Mouse (Mus musculus) heart, embryonic 14.5 days (tissue): ENCODE results near the gene Ccdc51. TPM values are rescaled to one million over a fixed set of nuclear protein-coding genes. Genes with fewer than 3 reads are reported as not detected.

Source experiments
- ATAC-seq: fragments of 200-750 bp; cut with Nextera tagmentation; 2 replicates; pipeline ENCODE4 v1.8.0; 2017; ENCODE audit warnings: low read depth, moderate TSS enrichment; ENCODE audit not compliant: insufficient number of reproducible peaks, insufficient read depth, low FRiP score
- H3K27ac ChIP-seq, 2 experiments: fragments of 200-500 bp in 1 of 2; fragments of 300-500 bp in 1 of 2; sonication (generic) in 1 of 2; replicated peaks in 1 of 2; 2 replicates each; pipeline ENCODE4 v1.5.1; 2012 to 2014; ENCODE audit warnings: low read depth in 2 of 2, low read length in 2 of 2, control low read depth in 1 of 2, mild to moderate bottlenecking in 1 of 2, mixed read lengths in 1 of 2; ENCODE audit not compliant: control insufficient read depth in 1 of 2, insufficient read depth in 1 of 2
- H3K27me3 ChIP-seq: fragments of 300-500 bp; sonication (generic); 2 replicates; pipeline ENCODE4 v1.6.1; 2014; ENCODE audit warnings: mild to moderate bottlenecking, low read length, control low read depth; ENCODE audit not compliant: control insufficient read depth, insufficient read depth
- H3K36me3 ChIP-seq: fragments of 300-500 bp; sonication (generic); 2 replicates; pipeline ENCODE4 v1.6.1; 2014; ENCODE audit warnings: mild to moderate bottlenecking, control low read depth, low read length, mixed read lengths; ENCODE audit not compliant: control insufficient read depth, insufficient read depth
- H3K4me1 ChIP-seq, 2 experiments: fragments of 200-500 bp in 1 of 2; fragments of 300-500 bp in 1 of 2; sonication (generic) in 1 of 2; 2 replicates each; pipeline ENCODE4 v1.6.1; 2012 to 2014; ENCODE audit warnings: low read length in 2 of 2, control low read depth in 1 of 2, mixed read lengths in 1 of 2; ENCODE audit not compliant: control insufficient read depth in 2 of 2, insufficient read depth in 2 of 2
- H3K4me2 ChIP-seq: fragments of 300-500 bp; sonication (generic); 2 replicates; pipeline ENCODE4 v1.6.1; 2014; ENCODE audit warnings: mild to moderate bottlenecking, low read length
- H3K4me3 ChIP-seq, 2 experiments: fragments of 200-500 bp in 1 of 2; fragments of 300-500 bp in 1 of 2; sonication (generic) in 1 of 2; 2 replicates each; pipeline ENCODE4 v1.5.1; 2012 to 2014; ENCODE audit warnings: low read length in 2 of 2, mild to moderate bottlenecking in 2 of 2, control low read depth in 1 of 2, low read depth in 1 of 2, moderate library complexity in 1 of 2; ENCODE audit not compliant: control insufficient read depth in 1 of 2, insufficient read depth in 1 of 2
- H3K9ac ChIP-seq: fragments of 300-500 bp; sonication (generic); 2 replicates; pipeline ENCODE4 v1.6.1; 2014; ENCODE audit warnings: mild to moderate bottlenecking, low read length
- H3K9me3 ChIP-seq: fragments of 300-500 bp; sonication (generic); 2 replicates; pipeline ENCODE4 v1.6.1; 2016; ENCODE audit warnings: low read length, control low read depth; ENCODE audit not compliant: control insufficient read depth
- WGBS: fragments of 180-500 bp; shearing (Covaris S2); extraction: QIAGEN DNeasy Blood & Tissue Kit; methylation state at CpG from one replicate; pipeline ENCODE4 v1.1.7; 2014; 5-methylcytosine and 5-hydroxymethylcytosine counted together
- polyA plus RNA-seq: library from polyadenylated mRNA; unstranded; fragments of >200 nt; fragmentation: Nextera tagmentation; extraction: Ambion mirVana; gene quantifications from 2 replicates; pipeline ENCODE4 v1.2.1, GENCODE M21; 2014

Ccdc51 gene
- polyA plus RNA-seq, 1 experiment from 2014 or later, result 13.9 TPM

DNA sequence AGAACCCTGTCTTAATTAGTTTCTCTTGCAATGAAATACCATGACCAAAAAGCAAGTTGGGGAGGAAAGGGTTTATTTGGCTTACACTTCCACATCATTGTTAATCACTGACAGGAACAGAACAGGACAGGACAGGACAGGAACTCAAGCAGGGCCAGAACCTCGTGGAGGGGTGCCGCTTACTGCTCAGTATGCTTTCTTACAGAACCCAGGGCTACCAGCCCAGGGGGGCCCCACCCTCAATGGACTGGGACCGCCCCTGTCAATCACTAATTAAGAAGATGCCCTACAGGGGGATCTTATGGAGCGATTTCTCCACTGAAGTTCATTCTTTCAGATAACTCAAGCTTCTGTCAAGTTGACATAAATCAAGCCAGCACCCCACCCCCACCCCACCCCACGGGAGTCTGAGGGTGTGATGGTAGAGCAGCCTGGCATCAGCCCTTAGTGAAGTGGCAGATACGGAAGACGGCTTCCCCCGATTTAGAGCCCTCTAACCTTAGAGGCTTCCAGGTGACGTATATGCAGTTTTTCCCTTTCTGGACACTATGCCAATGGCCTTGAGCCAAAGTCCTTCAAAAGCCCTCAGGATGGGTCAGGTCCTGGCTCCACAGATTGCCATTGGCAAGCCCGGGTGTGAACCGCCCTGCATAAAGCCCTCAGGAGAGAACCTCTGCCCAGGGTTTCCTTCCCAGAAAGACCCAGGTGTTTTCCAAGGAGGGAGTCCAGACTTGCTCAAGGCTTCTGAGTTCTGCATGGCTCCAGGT is 11.7 kb downstream of the Ccdc51 start:
- H3K27me3 ChIP-seq, result no peaks in the 10 kb centered on the region
- ATAC-seq, result no peak
- peak overlapping the region; percentile 4 to 98; a peak in 2 of 4 replicates for H3K27ac ChIP-seq
- peak overlapping the region; percentile 90 for H3K4me2 ChIP-seq
- H3K4me1 ChIP-seq, result peaks cover 43 to 44% of the 10 kb centered on the region in 2 experiments
- peak overlapping the region; percentile 96 for H3K9ac ChIP-seq
- 18% methylated on average over 11 of the region's 11 CpGs for WGBS
- no peaks in the 10 kb centered on the region for H3K9me3 ChIP-seq
- H3K4me3 ChIP-seq, result peak overlapping the region; percentile 74 to 79
- peaks cover 36% of the 10 kb centered on the region for H3K36me3 ChIP-seq

- Histone ChIP-seq H3K36me3 (peaks cover 31% of the 10 kb centered on the region), H3K4me2 (peak overlapping the region; percentile 90), H3K9me3 (no peaks in the 10 kb centered on the region), H3K27ac (peak overlapping the region; percentile 64 to 98), H3K27me3 (no peaks in the 10 kb centered on the region), H3K9ac (peak overlapping the region; percentile 96), H3K4me3 (peak overlapping the region; percentile 74 to 79), H3K4me1 (peaks cover 50 to 51% of the 10 kb centered on the region in 2 experiments)
- 2% methylated on average over 20 of the region's 21 CpGs for WGBS
- no peak for ATAC-seq
These were observed 12.4 kb downstream of the Ccdc51 start for GRCm38 (mm10) chr9:109094553-109095136.

- H3K4me1 ChIP-seq, result peaks cover 52 to 58% of the 10 kb centered on the region in 2 experiments
- WGBS, result 0% methylated on average over 74 of the region's 102 CpGs
These were observed 13.1 kb downstream of the Ccdc51 start, which contains the start of gene Plxnb1 for GRCm38 (mm10) chr9:109095137-109095982. Gene Plxnb1 (plus strand): TSS chr9:109095389.

GRCm38 (mm10) chr9:109096251-109096661 is 14.0 kb downstream of the Ccdc51 start:
- Histone ChIP-seq H3K27me3 (no peaks in the 10 kb centered on the region), H3K27ac (peak overlapping the region; percentile 96 to 98), H3K4me2 (peak overlapping the region; percentile 90), H3K4me3 (peak overlapping the region; percentile 74 to 79), H3K9me3 (no peaks in the 10 kb centered on the region), H3K4me1 (peaks cover 52 to 62% of the 10 kb centered on the region in 2 experiments), H3K36me3 (peaks cover 28% of the 10 kb centered on the region), H3K9ac (peak overlapping the region; percentile 96)
- ATAC-seq, result no peak
- WGBS, result 36% methylated on average over 9 of the region's 9 CpGs

More at GRCm38 (mm10) chr9:109095137-109095982, 13.1 kb downstream of the Ccdc51 start, which contains the start of gene Plxnb1:
- no peaks in the 10 kb centered on the region for H3K27me3 ChIP-seq
- H3K27ac ChIP-seq, result peak within 1 kb of the TSS; percentile 96 to 98
- H3K9ac ChIP-seq, result peak within 1 kb of the TSS; percentile 96
- H3K4me3 ChIP-seq, result peak within 1 kb of the TSS; percentile 74 to 79
- H3K36me3 ChIP-seq, result peaks cover 31% of the 10 kb centered on the region
- no peaks in the 10 kb centered on the region for H3K9me3 ChIP-seq
- H3K4me2 ChIP-seq, result peak within 1 kb of the TSS; percentile 90
- ATAC-seq, result peak; percentile 41

DNA sequence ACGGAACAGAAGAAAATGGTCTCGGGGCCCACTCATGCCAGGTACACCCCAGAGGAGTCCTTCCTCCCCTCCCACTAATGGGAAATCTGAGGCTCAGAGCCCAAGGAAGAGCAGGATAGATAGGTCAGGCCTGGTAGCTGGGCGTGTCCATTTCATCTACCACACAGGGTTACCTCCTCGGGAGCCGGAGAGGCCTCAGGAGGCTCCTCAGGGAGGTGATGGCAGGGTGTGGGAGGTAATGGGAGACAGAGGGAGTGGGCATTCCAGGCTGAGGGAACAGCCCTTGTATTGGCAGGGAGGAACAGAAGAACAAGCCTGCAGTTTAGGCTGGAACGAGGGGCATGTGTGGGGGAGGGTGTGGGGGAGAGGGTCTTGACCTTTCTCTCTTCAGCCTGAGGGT is 14.6 kb downstream of the Ccdc51 start:
- peaks cover 27% of the 10 kb centered on the region for H3K36me3 ChIP-seq
- WGBS, result 43% methylated on average over 6 of the region's 6 CpGs
- no peaks in the 10 kb centered on the region for H3K9me3 ChIP-seq
- peak overlapping the region; percentile 96 for H3K9ac ChIP-seq
- H3K4me2 ChIP-seq, result peak overlapping the region; percentile 90
- H3K27me3 ChIP-seq, result no peaks in the 10 kb centered on the region
- peak overlapping the region; percentile 74 to 79 for H3K4me3 ChIP-seq
- no peak for ATAC-seq
- peak overlapping the region; percentile 96 to 98 for H3K27ac ChIP-seq
- peaks cover 52 to 62% of the 10 kb centered on the region in 2 experiments for H3K4me1 ChIP-seq

- H3K9me3 ChIP-seq, result no peaks in the 10 kb centered on the region
- peak overlapping the region; percentile 96 for H3K9ac ChIP-seq
- ATAC-seq, result no peak
- no peaks in the 10 kb centered on the region for H3K27me3 ChIP-seq
- peaks cover 52 to 62% of the 10 kb centered on the region in 2 experiments for H3K4me1 ChIP-seq
- WGBS, result 28% methylated on average over 6 of the region's 6 CpGs
- peak overlapping the region; percentile 90 for H3K4me2 ChIP-seq
- peak overlapping the region; percentile 96 to 98 for H3K27ac ChIP-seq
- peaks cover 27% of the 10 kb centered on the region for H3K36me3 ChIP-seq
- peak overlapping the region; percentile 74 to 79; a peak in 3 of 4 replicates for H3K4me3 ChIP-seq
These were observed 15.0 kb downstream of the Ccdc51 start for GRCm38 (mm10) chr9:109097291-109097690.

- Histone ChIP-seq H3K4me2 (peak overlapping the region; percentile 90), H3K4me3 (peak overlapping the region in 1 of 2 experiments; percentile 74; a peak in 2 of 4 replicates), H3K27ac (peak overlapping the region; percentile 72 to 98), H3K36me3 (peaks cover 28% of the 10 kb centered on the region), H3K9ac (peak overlapping the region; percentile 96), H3K9me3 (no peaks in the 10 kb centered on the region), H3K4me1 (peaks cover 52 to 67% of the 10 kb centered on the region in 2 experiments), H3K27me3 (no peaks in the 10 kb centered on the region)
- 0 out of 2 replicates have a peak, but pooled peaks have one; percentile 3 for ATAC-seq
- WGBS, result 35% methylated on average over 5 of the region's 5 CpGs
These were observed 15.5 kb downstream of the Ccdc51 start for GRCm38 (mm10) chr9:109097831-109098230.
